Mouse (Mus musculus) frontal cortex, postnatal 10 days (tissue): ENCODE data around the gene Olfr1309.
"Not testable (repeated sequence)": the region's sequence is repeated elsewhere in the genome, so short reads cannot be mapped to it uniquely, and the experiment has no call there.

ENCODE experiments used
- DNase-seq, 2 experiments: peaks; one replicate each; pipeline ENCODE4 v3.0.0; 2022; ENCODE audit warnings: low spot score in 2 of 2, mixed read lengths in 1 of 2

The Olfr1309 gene

DNA sequence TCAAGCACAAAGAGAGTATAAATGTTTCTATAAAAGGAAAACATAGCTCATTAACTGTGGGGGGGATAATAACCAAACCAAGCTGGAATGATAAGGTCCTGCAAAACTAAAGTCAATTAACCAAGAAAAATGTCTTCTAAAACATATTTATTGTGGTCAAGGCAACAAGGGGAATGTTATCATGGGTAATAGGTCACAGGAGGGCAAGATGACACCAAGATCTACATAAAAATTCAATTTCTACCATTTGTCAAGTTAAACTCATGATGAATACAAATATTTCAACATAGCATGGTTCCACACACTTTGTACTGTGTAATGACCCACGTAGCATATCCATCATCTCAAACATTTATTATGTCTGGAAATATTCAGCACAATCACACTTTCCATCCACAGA lies at the start of gene Olfr1309:
Gene Olfr1309, minus strand, starts transcription at position 101 of the 400 bp plus-strand sequence.
- no peak for DNase-seq

DNA sequence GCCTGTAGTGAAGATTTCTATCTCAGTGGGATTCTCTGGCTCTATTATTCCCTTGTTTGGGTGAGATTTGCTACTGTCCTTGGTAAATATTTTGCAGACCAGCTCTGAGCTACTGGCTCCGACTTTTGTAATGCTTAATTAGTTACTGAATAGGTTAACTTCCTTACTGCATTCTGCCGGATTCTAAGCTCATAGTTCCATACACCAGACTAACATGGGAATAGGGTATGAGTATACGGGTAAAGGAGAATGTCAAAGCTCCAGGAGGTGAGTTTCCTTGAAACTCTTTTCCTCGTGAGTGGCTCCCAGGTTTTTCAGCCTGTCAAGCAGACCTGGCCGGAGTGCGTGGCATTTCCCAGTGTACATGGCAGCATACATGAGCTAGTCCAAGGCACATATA lies 36.9 kb upstream of the Olfr1309 start:
- not testable (repeated sequence) for DNase-seq

DNA sequence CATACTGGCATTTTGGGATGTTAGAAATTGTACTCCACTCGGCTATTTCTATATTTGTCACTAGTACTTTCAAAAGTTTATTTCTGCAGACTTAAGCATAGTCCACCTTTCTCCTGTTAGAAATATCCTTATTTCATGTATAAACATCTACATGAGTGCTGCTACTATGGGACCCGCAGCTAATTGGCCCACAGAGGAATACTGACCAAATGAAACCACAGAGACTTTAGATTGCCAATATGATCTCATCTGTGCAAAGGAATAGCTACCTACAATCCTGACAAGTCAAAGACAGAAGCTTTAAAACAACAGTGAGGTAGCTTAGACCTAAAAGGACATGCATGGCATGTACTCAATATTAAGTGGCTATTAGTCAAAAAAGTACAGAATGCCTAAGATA lies 34.2 kb upstream of the Olfr1309 start, which contains the start of gene Olfr1311:
Gene Olfr1311, minus strand, starts transcription at position 101 of the 400 bp plus-strand sequence.
- DNase-seq = no peak

DNA sequence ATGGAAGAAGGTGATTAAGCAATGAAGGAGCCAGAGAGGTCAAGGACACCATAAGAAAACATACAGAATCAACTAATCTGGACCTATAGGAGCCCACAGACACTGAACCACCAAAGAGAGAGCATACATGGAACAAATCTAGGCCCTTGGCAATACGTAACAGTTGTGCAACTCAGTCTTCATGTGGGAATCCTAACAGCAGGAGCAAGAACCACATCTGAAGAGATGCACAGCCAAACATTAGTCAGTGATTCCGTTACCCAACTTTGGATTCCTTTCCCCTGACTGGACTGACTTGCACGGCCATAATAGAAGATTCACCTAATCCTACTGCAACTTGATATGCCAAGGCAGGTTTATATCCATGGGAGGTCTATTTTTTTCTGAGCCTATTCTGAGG lies 24.8 kb upstream of the Olfr1309 start:
- no peak for DNase-seq

DNA sequence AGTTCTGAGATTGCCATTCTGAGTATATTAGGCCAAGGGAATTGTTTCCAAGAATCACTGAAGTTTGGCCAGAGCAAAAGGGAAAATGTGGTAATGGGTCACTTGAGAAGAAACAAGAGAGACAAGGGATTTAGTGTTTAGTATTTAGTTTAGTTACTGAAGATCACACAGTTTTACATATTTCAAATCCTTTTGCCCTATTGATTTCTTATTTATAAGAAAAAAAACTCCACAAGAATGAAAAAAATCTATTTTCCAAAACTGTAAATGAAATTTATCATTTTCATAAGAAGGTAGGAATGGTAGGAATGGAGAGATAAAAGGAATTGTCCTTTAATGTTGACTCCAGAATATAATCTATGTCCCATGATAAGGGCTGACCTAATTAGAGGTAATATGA lies 22.5 kb upstream of the Olfr1309 start, which contains the start of gene Olfr1310:
Gene Olfr1310, minus strand, starts transcription at position 101 of the 400 bp plus-strand sequence.
- DNase-seq = no peak

DNA sequence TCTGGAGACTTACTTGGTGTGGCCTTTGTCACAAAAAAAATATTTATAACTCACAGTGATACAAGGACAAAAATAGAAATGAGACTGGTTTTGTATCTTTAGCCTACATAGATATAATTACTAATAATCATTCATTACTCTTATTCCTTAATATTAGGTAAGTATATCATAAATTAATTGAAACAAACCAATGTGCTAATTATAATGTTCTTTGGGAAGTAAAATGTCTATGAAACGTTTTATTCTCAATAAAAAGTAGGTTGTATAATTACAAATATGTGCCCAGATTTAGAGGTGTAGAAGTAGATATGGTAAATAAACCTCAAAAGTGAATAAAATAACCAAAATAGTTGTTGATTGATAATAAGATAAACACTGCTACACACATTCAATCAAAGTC lies 25.2 kb downstream of the Olfr1309 start, which contains the start of gene Olfr1308:
Gene Olfr1308, minus strand, starts transcription at position 101 of the 400 bp plus-strand sequence.
- DNase-seq = no peak

GRCm38 (mm10) chr2:111949340-111949739 lies 40.7 kb downstream of the Olfr1309 start, which contains the start of gene Olfr1307:
Gene Olfr1307 (minus strand): TSS chr2:111949440.
- DNase-seq = no peak
